Mouse (Mus musculus) lung, adult 2 months (tissue): ENCODE data around the gene Pdk4. TPM values are rescaled to one million over a fixed set of nuclear protein-coding genes. Genes with fewer than 3 reads are reported as not detected.

Source experiments
- DNase-seq: peaks from one replicate; pipeline ENCODE4 v3.0.0; 2022
- H3K4me1 ChIP-seq: fragments of 200-500 bp; 2 replicates; pipeline ENCODE4 v1.6.1; 2011; ENCODE audit warnings: low read length; ENCODE audit not compliant: control insufficient read depth, insufficient read depth
- H3K4me3 ChIP-seq: fragments of 200-500 bp; replicated peaks from 2 replicates; pipeline ENCODE3; 2011; ENCODE audit warnings: low read depth, mild to moderate bottlenecking, control low read depth, low read length; ENCODE audit errors: extremely low read depth
- CTCF ChIP-seq: fragments of 200-500 bp; IDR thresholded peaks from 2 replicates; pipeline ENCODE4 v1.5.1; 2011; ENCODE audit warnings: mild to moderate bottlenecking, low read length, control low read depth; ENCODE audit not compliant: insufficient read depth
- POLR2A ChIP-seq: fragments of 200-500 bp; IDR thresholded peaks from 2 replicates; pipeline ENCODE4 v1.6.1; 2011; ENCODE audit warnings: low read depth, mild to moderate bottlenecking, control low read depth, low read length, borderline replicate concordance; ENCODE audit errors: extremely low read depth
- WGBS: fragments of 180-500 bp; shearing (Covaris S2); methylation state at CpG from one replicate; pipeline ENCODE4 v1.1.7; 2018; 5-methylcytosine and 5-hydroxymethylcytosine counted together
- polyA plus RNA-seq: library from polyadenylated mRNA; depleted of rRNA; stranded (reverse); fragments of >200 nt; gene quantifications from 2 replicates; pipeline ENCODE4 v1.2.3, GENCODE M21; 2012; rRNA removed

The Pdk4 gene
- polyA plus RNA-seq, 1 experiment = 36.6 TPM

- TF ChIP-seq CTCF = no peak
- TF ChIP-seq POLR2A = no peak
- whole genome bisulfite sequencing = 62% methylated on average over 4 of the region's 4 CpGs
- Histone ChIP-seq H3K4me1 (peaks cover under 1% of the 10 kb centered on the region; the same call in 1 of the 2 replicates), H3K4me3 (no peak overlapping the region)
- DNase-seq = no peak
Observed at GRCm38 (mm10) chr6:5448396-5448795, 47.7 kb downstream of the Pdk4 start.

GRCm38 (mm10) chr6:5447546-5447945 lies 48.6 kb downstream of the Pdk4 start:
- DNase-seq = no peak
- H3K4me1 ChIP-seq = peaks cover 6% of the 10 kb centered on the region
- H3K4me3 ChIP-seq = no peak overlapping the region
- WGBS = 70% methylated on average over 6 of the region's 6 CpGs
- TF ChIP-seq CTCF (no peak), POLR2A (no peak)

GRCm38 (mm10) chr6:5447013-5447412 lies 49.1 kb downstream of the Pdk4 start:
- 80% methylated on average over 4 of the region's 4 CpGs for WGBS
- no peak for DNase-seq

GRCm38 (mm10) chr6:5444331-5444898 lies 51.7 kb downstream of the Pdk4 start:
- TF ChIP-seq CTCF (no peak), POLR2A (no peak)
- no peak for DNase-seq
- WGBS = 86% methylated on average over 5 of the region's 5 CpGs
- H3K4me3 ChIP-seq = no peak overlapping the region
- peaks cover 6% of the 10 kb centered on the region for H3K4me1 ChIP-seq

More at GRCm38 (mm10) chr6:5447013-5447412, 49.1 kb downstream of the Pdk4 start:
- Histone ChIP-seq H3K4me3 (no peak overlapping the region), H3K4me1 (peaks cover 6% of the 10 kb centered on the region)
- TF ChIP-seq CTCF (no peak), POLR2A (no peak)

GRCm38 (mm10) chr6:5443104-5443863 lies 52.8 kb downstream of the Pdk4 start:
- DNase-seq = peak; percentile 25
- peaks cover 6% of the 10 kb centered on the region for H3K4me1 ChIP-seq
- no peak overlapping the region for H3K4me3 ChIP-seq
- peak; percentile 22; the same call in 1 of the 2 replicates for TF ChIP-seq POLR2A
- TF ChIP-seq CTCF = no peak
- WGBS = 25% methylated on average over 13 of the region's 13 CpGs

GRCm38 (mm10) chr6:5442316-5443085 lies 53.6 kb downstream of the Pdk4 start:
- peak; percentile 17 for DNase-seq
- TF ChIP-seq CTCF (no peak), POLR2A (no peak)
- 8% methylated on average over 14 of the region's 14 CpGs for WGBS
- H3K4me1 ChIP-seq = peaks cover 6% of the 10 kb centered on the region
- no peak overlapping the region for H3K4me3 ChIP-seq

GRCm38 (mm10) chr6:5441221-5441620 lies 54.9 kb downstream of the Pdk4 start:
- no peak for TF ChIP-seq CTCF
- TF ChIP-seq POLR2A = no peak
- Histone ChIP-seq H3K4me3 (no peak overlapping the region), H3K4me1 (peaks cover 6% of the 10 kb centered on the region)
- DNase-seq = no peak
- 87% methylated on average over 6 of the region's 6 CpGs for WGBS

- TF ChIP-seq POLR2A (no peak), CTCF (peak; percentile 23; the same call in 1 of the 2 replicates)
- WGBS = 56% methylated on average over 4 of the region's 4 CpGs
- DNase-seq = no peak
- no peaks in the 10 kb centered on the region; the same call in none of the 2 replicates for H3K4me1 ChIP-seq
- no peak overlapping the region for H3K4me3 ChIP-seq
Observed at GRCm38 (mm10) chr6:5437757-5438156, 58.4 kb downstream of the Pdk4 start.

- TF ChIP-seq CTCF = no peak
- no peak for TF ChIP-seq POLR2A
- Histone ChIP-seq H3K4me1 (no peaks in the 10 kb centered on the region), H3K4me3 (no peak overlapping the region)
- DNase-seq = no peak
- WGBS = 83% methylated on average over 2 of the region's 2 CpGs
Observed at GRCm38 (mm10) chr6:5433887-5434286, 62.2 kb downstream of the Pdk4 start.

Other genes starting within 250 kb of the Pdk4 start
- 28.2 and 39.8 TPM in 2 replicates for gene Pon3, start 240.0 kb downstream of the Pdk4 start, polyA plus RNA-seq
- gene Pon2, start 197.9 kb downstream of the Pdk4 start, polyA plus RNA-seq = 26.4 and 38.2 TPM in 2 replicates
- 0.26 and 0.89 TPM in 2 replicates for gene Asb4, start 112.9 kb downstream of the Pdk4 start, polyA plus RNA-seq
- gene Dync1i1, start 229.3 kb upstream of the Pdk4 start, polyA plus RNA-seq = 0.20 and 0.60 TPM in 2 replicates